8 mouse cellular contexts compared by ENCODE assay signal in genomic region chr9:67043231-67044199, GRCm38 (mm10). TPM values are rescaled to one million over a fixed set of nuclear protein-coding genes. Genes with fewer than 3 reads are reported as not detected.
A peak's percentile ranks its signal among the peaks of the same experiment; 100 is the strongest.
DNase-seq lines count a peak whose midpoint lies in the region; ATAC-seq lines count a peak whose summit lies in the region.

No protein-coding gene starts in this region.

- peak; percentile 98 for DNase-seq in adipocyte (ENCODE audit: low spot score)
- DNase-seq in embryo, embryonic 10 days (ENCODE audit: low spot score): peak; percentile 99
- peak; percentile 99 for DNase-seq in gastrocnemius, postnatal 10 days
- DNase-seq in left cerebral cortex, postnatal 10 days (ENCODE audit: extremely low spot score in 1 of 2, low spot score in 2 of 2): peak; percentile 99 to 100
- DNase-seq in right cerebral cortex, postnatal 25 days: peak; percentile 99
- peak; percentile 99 for DNase-seq in urinary bladder, postnatal 4 days (ENCODE audit: low spot score in 2 of 2)

- ATAC-seq in inflammation-experienced regulatory T-cells, adult 6 months: peak; percentile 88
- ATAC-seq in megakaryocyte-erythroid progenitor cell, adult 5-6 weeks (replicated peaks; ENCODE audit: low FRiP score, low TSS enrichment, poor library complexity, severe bottlenecking): peak; percentile 77

- intact Hi-C loops in left cerebral cortex, postnatal 10 days (cut with DNase I): loop anchor here (2.0 kb wide), 1 partner anchor 43 kb away; no protein-coding TSS in a partner anchor

RNA-seq across cellular contexts. Expression of gene Tpm1, which starts 5.7 kb away (rescaled TPM):
- over 10,000 TPM; 16,629 to 18,397 TPM for total RNA-seq in gastrocnemius, postnatal 10 days (2021)
- 10 to 100 TPM; 31.8 to 34.9 (median 32.4) TPM for polyA plus RNA-seq in inflammation-experienced regulatory T-cells, adult 6 months (2017; shearing (Covaris generic))
- 100 to 1,000 TPM; 180 to 192 TPM for total RNA-seq in left cerebral cortex, postnatal 10 days (2021)
- total RNA-seq in megakaryocyte-erythroid progenitor cell, adult 5-6 weeks (2014; fragmentation: Nextera tagmentation): 64.9 and 77.2 TPM in 2 replicates
- total RNA-seq in megakaryocyte-erythroid progenitor cell, adult 5-6 weeks (2017): 88.4 and 108 TPM in 2 replicates

Comparison
In these comparisons a context has a peak if more than half of its experiments do, and no peak if none do; other contexts are left out.
1. Peak in every context shown above with its lines: DNase-seq and ATAC-seq.
2. RNA of gene Tpm1, which starts 5.7 kb away (total RNA-seq): 16,629 to 18,397 TPM in gastrocnemius, postnatal 10 days; 180 to 192 TPM in left cerebral cortex, postnatal 10 days and 64.9 to 108 TPM in megakaryocyte-erythroid progenitor cell, adult 5-6 weeks; every median in the first group is over 10 times any median in the second.